Mouse (Mus musculus) intestine, embryonic 16.5 days (tissue): ENCODE data around the gene Coro2b. TPM values are rescaled to one million over a fixed set of nuclear protein-coding genes. Genes with fewer than 3 reads are reported as not detected.

Source experiments
- ATAC-seq: fragments of 200-750 bp; cut with Nextera tagmentation; 2 replicates; pipeline ENCODE4 v1.8.0; 2017; ENCODE audit warnings: moderate TSS enrichment, moderate library complexity
- H3K27ac ChIP-seq: fragments of 300-500 bp; sonication (generic); 2 replicates; pipeline ENCODE4 v1.5.1; 2014; ENCODE audit warnings: mild to moderate bottlenecking, low read length
- H3K27me3 ChIP-seq: fragments of 300-500 bp; sonication (generic); replicated peaks from 2 replicates; pipeline ENCODE4 v1.6.1; 2014; ENCODE audit warnings: low read length, control low read depth, mixed read lengths; ENCODE audit not compliant: control insufficient read depth, insufficient read depth
- H3K36me3 ChIP-seq: fragments of 300-500 bp; sonication (generic); 2 replicates; pipeline ENCODE4 v1.6.1; 2014; ENCODE audit warnings: low read length, control low read depth; ENCODE audit not compliant: control insufficient read depth, insufficient read depth
- H3K4me1 ChIP-seq: fragments of 300-500 bp; sonication (generic); 2 replicates; pipeline ENCODE4 v1.6.1; 2014; ENCODE audit warnings: low read length, control low read depth, mixed read lengths; ENCODE audit not compliant: control insufficient read depth, insufficient read depth
- H3K4me2 ChIP-seq: fragments of 300-500 bp; sonication (generic); 2 replicates; pipeline ENCODE4 v1.6.1; 2014; ENCODE audit warnings: low read depth, low read length, control low read depth
- H3K4me3 ChIP-seq: fragments of 300-500 bp; sonication (generic); 2 replicates; pipeline ENCODE4 v1.5.1; 2014; ENCODE audit warnings: mild to moderate bottlenecking, low read length
- H3K9ac ChIP-seq: fragments of 300-500 bp; sonication (generic); 2 replicates; pipeline ENCODE4 v1.6.1; 2014; ENCODE audit warnings: low read depth, low read length
- H3K9me3 ChIP-seq: fragments of 300-500 bp; sonication (generic); 2 replicates; pipeline ENCODE4 v1.6.1; 2016; ENCODE audit warnings: low read length, control low read depth; ENCODE audit not compliant: control insufficient read depth
- WGBS: fragments of 180-500 bp; shearing (Covaris S2); extraction: QIAGEN DNeasy Blood & Tissue Kit; methylation state at CpG from one replicate; pipeline ENCODE4 v1.1.7; 2014; 5-methylcytosine and 5-hydroxymethylcytosine counted together
- polyA plus RNA-seq: library from polyadenylated mRNA; unstranded; fragments of >200 nt; fragmentation: Nextera tagmentation; extraction: Ambion mirVana; gene quantifications from 2 replicates; pipeline ENCODE4 v1.2.1, GENCODE M21; 2015

The Coro2b gene
- polyA plus RNA-seq, 1 experiment from 2014 or later = 8.2 TPM

- no peaks in the 10 kb centered on the region for H3K9me3 ChIP-seq
- H3K4me2 ChIP-seq = no peak overlapping the region
- no peak overlapping the region for H3K4me3 ChIP-seq
- ATAC-seq = no peak
- H3K27me3 ChIP-seq = no peaks in the 10 kb centered on the region
- H3K9ac ChIP-seq = no peak overlapping the region
- 65% methylated on average over 6 of the region's 6 CpGs for WGBS
- H3K36me3 ChIP-seq = peaks cover 4% of the 10 kb centered on the region; the same call in 1 of the 2 replicates
- H3K27ac ChIP-seq = no peak overlapping the region
- peaks cover 78% of the 10 kb centered on the region for H3K4me1 ChIP-seq
These were observed 166.1 kb downstream of the Coro2b start for GRCm38 (mm10) chr9:62370648-62371280.

DNA sequence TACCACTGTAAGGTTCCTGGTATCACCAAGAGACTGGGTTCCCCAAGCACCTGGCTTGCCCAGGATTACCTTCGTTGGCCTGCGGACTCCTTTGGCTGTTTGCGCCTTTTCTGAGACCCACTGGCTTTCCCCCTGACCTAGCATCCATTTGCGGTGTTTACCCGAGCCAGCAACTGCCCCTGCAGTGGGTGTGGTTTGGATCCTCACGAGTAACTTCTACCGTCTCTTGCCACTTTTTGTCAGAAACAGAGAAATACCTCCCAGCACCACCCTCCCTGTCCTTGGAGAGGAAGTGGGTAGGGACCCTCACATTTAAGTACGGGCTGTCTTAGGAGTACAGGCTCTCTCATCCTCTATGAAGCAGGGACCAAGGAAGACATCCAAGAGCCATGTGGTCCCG is 166.7 kb downstream of the Coro2b start:
- H3K4me2 ChIP-seq = no peak overlapping the region
- no peak overlapping the region for H3K4me3 ChIP-seq
- H3K27me3 ChIP-seq = no peaks in the 10 kb centered on the region
- no peak overlapping the region for H3K9ac ChIP-seq
- peaks cover 84% of the 10 kb centered on the region for H3K4me1 ChIP-seq
- no peaks in the 10 kb centered on the region for H3K9me3 ChIP-seq
- ATAC-seq = no peak
- no peak overlapping the region for H3K27ac ChIP-seq
- 64% methylated on average over 9 of the region's 9 CpGs for whole genome bisulfite sequencing
- H3K36me3 ChIP-seq = peaks cover 4% of the 10 kb centered on the region; the same call in 1 of the 2 replicates

Other genes starting within 250 kb of the Coro2b start
- gene Anp32a, start 195.8 kb downstream of the Coro2b start, polyA plus RNA-seq = 146 and 206 TPM in 2 replicates
- gene Itga11, start 140.8 kb upstream of the Coro2b start, polyA plus RNA-seq = 2.8 and 3.2 TPM in 2 replicates